Mouse (Mus musculus) adrenal gland (tissue): ENCODE measurements at regions not wholly inside any gene's neighbourhood (a gene's known extent, or its start where the extent isn't known, plus 50 kb on each side); places are given as distances from the start of the nearest gene placed in this dataset.

Source experiments
- intact Hi-C: fragments of 180-260 bp; cut with DNase I; formaldehyde crosslinking; loops from one replicate; pipeline ENCODE4 v1.15.1; 2025

- intact Hi-C loops: no loop called here
Measured at GRCm38 (mm10) chr13:60061589-60061988, 115.6 kb downstream of the Gas1 start.

- intact Hi-C loops: no loop called here
Measured at GRCm38 (mm10) chr13:60057761-60058274, 119.3 kb downstream of the Gas1 start.

GRCm38 (mm10) chr13:60054531-60054930 lies 122.6 kb downstream of the Gas1 start:
- intact Hi-C loops: no loop called here

- intact Hi-C loops: no loop called here
Measured at GRCm38 (mm10) chr13:60054081-60054480, 123.1 kb downstream of the Gas1 start.

GRCm38 (mm10) chr13:60051866-60052265 lies 125.3 kb downstream of the Gas1 start:
- intact Hi-C loops: no loop called here

- intact Hi-C loops: no loop called here
Measured at GRCm38 (mm10) chr13:60050799-60051580, 126.2 kb downstream of the Gas1 start.

- intact Hi-C loops: no loop called here
Measured at GRCm38 (mm10) chr13:60049703-60050102, 127.5 kb downstream of the Gas1 start.

- intact Hi-C loops: no loop called here
Measured at GRCm38 (mm10) chr13:60047791-60048730, 129.1 kb downstream of the Gas1 start.

- intact Hi-C loops: no loop called here
Measured at GRCm38 (mm10) chr13:60045752-60046151, 131.4 kb downstream of the Gas1 start.

GRCm38 (mm10) chr13:60044876-60045275 lies 132.3 kb downstream of the Gas1 start:
- intact Hi-C loops: no loop called here

- intact Hi-C loops: no loop called here
Measured at GRCm38 (mm10) chr13:60042443-60042842, 134.7 kb downstream of the Gas1 start.

- intact Hi-C loops: no loop called here
Measured at GRCm38 (mm10) chr13:60035536-60036130, 141.5 kb downstream of the Gas1 start.

- intact Hi-C loops: no loop called here
Measured at GRCm38 (mm10) chr13:60033116-60033515, 144.0 kb downstream of the Gas1 start.

- intact Hi-C loops: no loop called here
Measured at GRCm38 (mm10) chr13:60032586-60032985, 144.6 kb downstream of the Gas1 start.

GRCm38 (mm10) chr13:60029591-60029990 lies 147.6 kb downstream of the Gas1 start:
- intact Hi-C loops: no loop called here

- intact Hi-C loops: no loop called here
Measured at GRCm38 (mm10) chr13:60020175-60020487, 157.0 kb downstream of the Gas1 start.

GRCm38 (mm10) chr13:60019291-60020174 lies 157.6 kb downstream of the Gas1 start:
- intact Hi-C loops: loop anchor here (10.0 kb wide), 1 partner anchor 125 kb away; no protein-coding TSS in a partner anchor

- intact Hi-C loops: loop anchor here (10.0 kb wide), 1 partner anchor 121 kb away; no protein-coding TSS in a partner anchor
Measured at GRCm38 (mm10) chr13:60015854-60016366, 161.3 kb downstream of the Gas1 start.

GRCm38 (mm10) chr13:60012046-60012813 lies 164.9 kb downstream of the Gas1 start:
- intact Hi-C loops: loop anchor here (10.0 kb wide), 1 partner anchor 117 kb away; no protein-coding TSS in a partner anchor
